Mouse (Mus musculus) heart, postnatal 25 days (tissue): ENCODE measurements at regions not wholly inside any gene's neighbourhood (a gene's known extent, or its start where the extent isn't known, plus 50 kb on each side); places are given as distances from the start of the nearest gene placed in this dataset.
"Not testable (repeated sequence)": the region's sequence is repeated elsewhere in the genome, so short reads cannot be mapped to it uniquely, and the experiment has no call there.

Experiments
- DNase-seq: peaks from one replicate; pipeline ENCODE4 v3.0.0; 2022; ENCODE audit warnings: low spot score
- intact Hi-C: fragments of 180-260 bp; cut with DNase I; formaldehyde crosslinking; loops from one replicate; pipeline ENCODE4 v1.15.1; 2025

DNA sequence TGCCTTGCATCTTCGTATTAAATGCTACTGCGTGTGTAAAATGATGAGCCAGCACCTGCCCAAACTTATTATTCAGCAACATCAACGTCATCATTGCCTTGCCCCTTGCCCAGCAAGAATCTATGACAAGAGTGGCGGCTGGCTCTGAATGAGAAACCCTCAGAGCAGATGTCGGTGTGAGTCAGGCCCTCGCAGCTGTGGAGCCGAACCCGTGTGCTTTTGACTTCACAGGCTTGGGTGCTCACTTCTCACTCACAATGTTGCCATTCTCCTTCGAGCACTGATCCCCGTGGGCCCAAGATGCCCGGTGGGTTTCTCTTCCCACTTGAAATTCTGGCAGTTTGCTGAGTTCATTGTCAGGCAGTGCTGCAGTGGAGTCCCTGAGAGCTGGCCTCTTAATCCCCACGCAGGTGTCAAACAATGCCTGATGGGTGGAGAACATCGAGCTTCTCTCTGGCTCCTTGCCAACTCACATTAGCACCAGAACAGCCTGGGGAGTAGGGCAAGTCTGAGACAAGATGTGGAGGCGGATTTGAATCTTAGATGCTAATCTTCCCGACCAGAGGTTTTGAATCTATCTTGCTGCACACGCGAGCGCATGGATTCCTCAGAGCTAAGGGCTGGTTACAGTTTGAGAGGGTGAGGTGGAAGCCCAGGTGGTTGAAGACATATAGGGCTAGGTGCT, 202.0 kb downstream of the Nuak1 start:
- no peak for DNase-seq
- intact Hi-C loops: no loop called here

DNA sequence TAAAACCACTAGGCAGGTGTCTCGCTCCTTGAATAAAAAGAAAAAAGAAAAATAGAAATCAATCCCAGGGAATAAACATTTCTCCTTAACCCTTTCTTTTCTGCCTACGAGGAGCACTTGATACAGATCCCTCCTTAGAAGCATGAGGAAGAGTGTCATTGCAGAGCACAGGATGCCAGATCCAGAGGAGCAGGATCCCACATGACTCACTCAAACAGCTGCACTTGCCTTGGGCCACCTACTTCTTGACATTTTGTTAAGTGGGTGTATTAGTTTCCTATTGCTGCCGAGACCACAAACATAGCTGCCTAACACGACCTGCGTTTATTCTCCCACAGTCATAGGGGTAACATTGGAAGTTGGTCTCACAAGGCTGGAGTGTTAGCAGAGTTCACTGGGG, 197.1 kb downstream of the Nuak1 start:
- intact Hi-C loops: no loop called here
- no peak for DNase-seq

DNA sequence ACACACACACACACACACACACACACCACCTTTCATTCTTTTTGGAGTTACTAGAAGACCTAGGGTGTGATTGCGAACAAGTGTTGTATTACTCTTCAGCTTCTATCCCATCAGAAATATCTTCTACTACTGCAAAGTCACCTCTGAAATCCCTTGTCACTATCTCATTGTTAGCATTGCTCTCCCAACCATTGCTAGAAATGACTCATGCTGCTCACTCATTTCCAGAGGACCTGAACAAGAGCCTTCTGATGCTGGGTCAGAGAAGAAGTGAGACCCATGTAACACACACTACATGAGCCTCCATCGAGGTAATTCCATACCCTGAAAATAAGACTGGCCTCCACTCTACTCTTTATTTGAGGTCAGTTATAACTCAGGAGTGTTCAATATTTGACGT, 191.1 kb downstream of the Nuak1 start:
- DNase-seq: no peak
- intact Hi-C loops: no loop called here

DNA sequence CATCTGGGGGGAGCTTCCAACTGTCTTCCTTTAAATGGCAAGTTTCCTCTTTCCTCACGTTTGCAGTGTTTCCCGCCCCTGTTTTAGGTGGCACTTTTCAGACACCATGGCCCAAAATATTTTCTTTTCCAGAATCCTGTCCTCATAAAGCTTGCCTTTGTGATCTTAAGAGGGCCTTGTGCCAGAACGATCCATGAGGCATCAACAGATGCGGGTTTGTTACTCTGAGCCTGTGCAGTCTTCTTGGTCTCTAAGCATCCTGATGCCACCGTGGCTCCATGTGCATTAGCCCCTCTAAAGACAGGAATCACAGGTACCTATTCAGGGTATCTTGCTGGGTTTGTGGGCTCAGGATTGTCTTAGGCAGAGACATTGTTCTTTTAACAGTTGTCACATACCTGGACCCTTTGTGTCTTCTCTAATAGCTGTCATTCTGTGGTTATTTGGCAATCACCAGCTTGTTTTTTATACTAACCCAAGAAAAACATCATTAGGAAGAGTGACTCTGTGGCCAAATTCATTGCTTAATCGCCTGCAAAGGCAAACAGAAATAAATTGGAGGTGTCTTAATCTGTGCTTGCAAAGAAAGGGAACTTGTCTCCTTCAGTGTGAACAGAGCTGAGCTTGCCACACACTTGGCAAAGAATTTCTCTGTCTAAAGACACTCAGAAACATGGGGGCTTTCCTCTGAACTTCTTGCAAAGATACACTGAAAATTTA, 179.3 kb downstream of the Nuak1 start:
- intact Hi-C loops: no loop called here
- no peak for DNase-seq

DNA sequence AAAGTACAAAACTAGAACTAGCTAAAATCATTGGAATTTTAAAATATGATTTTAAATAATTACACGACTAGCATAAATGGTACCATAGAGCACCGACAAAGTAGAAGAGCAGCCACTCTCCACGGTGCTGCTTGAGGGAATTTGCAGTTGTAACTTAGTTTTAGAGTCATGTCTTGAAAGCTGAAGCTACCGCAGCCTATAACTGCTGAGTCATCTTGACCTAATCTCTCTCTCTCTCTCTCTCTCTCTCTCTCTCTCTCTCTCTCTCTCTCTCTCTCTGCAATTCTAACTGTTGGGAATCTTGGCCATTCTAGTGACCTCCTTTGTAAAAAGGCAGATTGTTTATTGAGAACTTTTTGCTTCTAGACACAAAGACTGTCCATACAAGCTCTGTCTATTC, 177.5 kb downstream of the Nuak1 start:
- intact Hi-C loops: no loop called here

DNA sequence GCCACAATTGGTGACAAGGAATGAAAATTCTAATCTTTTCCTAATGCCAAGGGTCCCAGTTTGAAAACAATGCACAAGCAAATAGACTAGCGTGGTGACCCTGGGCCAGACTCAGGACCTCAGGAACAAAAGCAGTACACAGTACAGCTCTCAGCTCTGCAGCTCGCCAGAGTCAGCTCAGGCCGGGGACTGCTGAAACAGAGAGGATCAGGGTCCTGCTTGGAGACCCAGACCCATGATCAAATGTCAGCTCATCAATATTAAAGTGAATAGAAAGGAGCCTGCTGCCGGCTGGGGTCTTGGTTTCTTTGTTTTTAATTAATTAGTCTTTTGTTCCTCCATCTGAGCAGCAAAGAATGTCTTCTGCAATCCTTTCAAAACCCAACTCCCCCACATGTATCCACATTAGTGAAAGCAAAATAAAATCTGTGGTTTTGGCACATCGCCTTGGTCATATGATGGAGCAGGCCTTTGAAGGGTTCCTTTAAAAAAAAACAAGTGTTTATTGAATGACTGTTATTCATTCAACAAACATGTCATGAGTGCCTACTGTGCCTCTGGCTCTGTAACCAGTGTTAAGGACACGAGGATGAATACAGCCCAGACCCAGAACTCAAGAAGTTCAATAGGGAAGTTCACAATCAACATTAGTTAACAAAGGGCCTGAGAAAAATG, 154.4 kb downstream of the Nuak1 start:
- no peak for DNase-seq
- intact Hi-C loops: no loop called here

More for the DNA sequence above, 177.5 kb downstream of the Nuak1 start:
- no peak for DNase-seq

DNA sequence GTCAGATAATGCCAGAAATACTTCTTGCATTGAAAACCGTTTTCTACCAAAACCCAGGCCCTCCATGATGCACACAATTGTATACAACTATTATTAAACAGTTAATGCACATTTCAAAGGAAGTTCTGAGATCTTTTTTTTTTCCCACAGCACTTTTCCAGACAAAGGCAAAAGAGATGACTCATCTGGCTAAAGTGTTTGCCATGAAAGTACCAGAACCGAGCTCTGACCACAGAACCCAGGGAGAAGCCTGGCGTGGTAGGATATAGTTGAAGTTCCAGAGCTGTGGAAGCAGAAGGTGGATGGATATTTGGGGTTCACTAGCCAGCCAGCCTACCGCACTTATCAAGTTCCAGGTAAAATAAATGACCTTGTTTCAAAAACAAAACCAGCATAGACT, 146.0 kb downstream of the Nuak1 start:
- intact Hi-C loops: no loop called here
- DNase-seq: no peak

DNA sequence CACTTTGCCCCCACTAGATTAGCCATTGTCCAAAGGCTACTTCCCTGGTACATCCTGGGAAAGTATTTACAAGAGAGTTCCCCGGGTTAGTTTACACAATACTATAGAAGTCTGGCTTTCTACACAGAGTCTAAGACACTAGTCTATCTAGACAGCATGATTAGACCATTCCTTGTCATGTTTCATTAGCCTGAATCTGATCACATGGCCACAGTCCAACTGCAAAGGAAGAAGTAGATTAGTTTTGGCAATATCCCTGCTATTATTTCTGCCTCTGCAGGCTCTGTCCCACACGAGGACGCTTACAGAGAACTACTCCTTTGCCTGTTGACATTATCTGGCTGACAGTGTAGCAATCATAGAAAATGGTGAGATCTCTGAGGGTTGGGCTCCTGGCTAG, 144.2 kb downstream of the Nuak1 start:
- intact Hi-C loops: no loop called here
- no peak for DNase-seq

DNA sequence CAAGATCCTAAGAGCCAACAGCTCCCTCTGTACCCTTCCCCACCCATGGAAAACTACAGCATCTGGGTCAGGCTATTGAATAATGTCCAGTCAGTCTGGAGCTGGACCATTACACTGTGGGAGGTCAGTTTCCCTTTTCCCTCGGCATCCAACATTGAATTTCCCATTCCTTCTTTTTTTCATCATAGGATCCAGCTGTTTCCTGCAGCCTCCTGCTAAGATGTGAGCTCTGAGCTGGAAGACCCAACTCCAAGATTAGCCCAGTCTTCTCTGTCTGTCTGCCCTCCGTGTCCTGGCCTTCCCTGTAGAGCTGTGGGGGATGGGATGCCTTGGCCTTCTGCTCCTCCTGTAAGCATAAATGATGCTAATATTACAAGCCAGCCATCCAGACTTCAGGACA, 138.8 kb downstream of the Nuak1 start:
- DNase-seq: peak; percentile 1
- intact Hi-C loops: no loop called here

DNA sequence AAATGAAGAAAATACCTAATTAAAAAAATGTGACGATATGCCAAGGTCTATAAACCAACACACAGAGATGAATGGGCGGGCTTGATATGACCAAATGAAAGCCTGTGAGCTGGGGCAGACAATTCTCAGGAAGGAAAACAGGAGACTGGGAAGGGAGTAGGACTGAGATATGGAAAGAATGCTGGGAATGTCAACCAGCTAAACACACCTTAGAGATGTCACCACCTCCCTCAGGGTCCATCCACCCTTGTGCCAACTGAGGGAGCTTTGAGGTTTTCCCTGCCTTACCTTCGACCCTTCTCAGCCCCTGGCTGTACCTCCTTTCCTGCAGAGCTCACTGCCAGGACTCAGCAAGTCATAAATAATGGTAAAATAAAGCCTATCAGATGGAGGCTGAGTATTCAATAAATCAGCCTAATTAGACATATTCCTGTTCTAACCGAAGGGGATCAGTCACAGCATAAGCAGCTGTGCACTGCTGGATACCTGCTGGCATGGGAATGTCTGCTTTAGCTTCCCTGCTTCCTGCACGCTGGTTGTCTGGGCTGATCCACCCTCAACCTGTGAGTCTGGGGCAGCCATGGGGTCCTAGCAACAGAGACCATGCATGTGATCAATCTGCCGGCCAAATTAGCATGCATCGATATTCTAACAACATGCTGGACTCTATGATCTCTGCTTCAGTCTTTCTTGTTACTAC, 137.4 kb downstream of the Nuak1 start:
- DNase-seq: no peak
- intact Hi-C loops: no loop called here

DNA sequence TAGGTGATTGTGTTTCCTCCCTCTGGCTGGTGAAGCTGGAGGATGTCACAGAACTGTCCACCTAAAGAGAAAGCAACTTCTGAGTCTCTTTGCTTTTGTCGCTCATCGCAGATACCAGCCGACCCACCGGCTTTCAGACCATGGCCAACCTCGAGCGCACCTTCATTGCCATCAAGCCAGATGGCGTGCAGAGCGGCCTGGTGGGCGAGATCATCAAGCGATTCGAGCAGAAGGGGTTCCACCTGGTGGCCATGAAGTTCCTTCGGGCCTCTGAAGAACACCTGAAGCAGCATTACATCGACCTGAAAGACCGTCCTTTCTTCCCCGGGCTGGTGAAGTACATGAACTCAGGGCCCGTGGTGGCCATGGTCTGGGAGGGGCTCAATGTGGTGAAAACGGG, 131.7 kb downstream of the Nuak1 start:
- DNase-seq, intact Hi-C loops: not testable (repeated sequence)

DNA sequence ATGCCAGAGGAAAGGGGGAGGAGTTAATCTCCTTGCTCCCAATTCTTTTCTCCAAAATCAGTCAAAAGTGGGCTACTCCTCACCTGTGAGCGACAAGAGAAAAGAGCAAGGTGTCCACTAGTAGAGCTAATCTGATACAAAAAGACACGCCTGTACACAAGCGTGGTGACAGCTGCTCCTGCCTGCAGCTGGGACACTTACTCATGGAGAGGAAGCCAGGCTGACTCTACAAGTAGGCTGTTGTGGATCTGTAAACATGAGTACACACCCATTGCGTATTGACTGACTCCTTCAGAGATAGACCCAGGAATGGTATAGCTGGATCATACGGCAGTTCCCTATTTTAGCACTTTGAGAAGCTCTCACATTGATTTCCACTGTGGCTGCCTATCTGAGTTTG, 129.7 kb downstream of the Nuak1 start:
- intact Hi-C loops: no loop called here
- no peak for DNase-seq

DNA sequence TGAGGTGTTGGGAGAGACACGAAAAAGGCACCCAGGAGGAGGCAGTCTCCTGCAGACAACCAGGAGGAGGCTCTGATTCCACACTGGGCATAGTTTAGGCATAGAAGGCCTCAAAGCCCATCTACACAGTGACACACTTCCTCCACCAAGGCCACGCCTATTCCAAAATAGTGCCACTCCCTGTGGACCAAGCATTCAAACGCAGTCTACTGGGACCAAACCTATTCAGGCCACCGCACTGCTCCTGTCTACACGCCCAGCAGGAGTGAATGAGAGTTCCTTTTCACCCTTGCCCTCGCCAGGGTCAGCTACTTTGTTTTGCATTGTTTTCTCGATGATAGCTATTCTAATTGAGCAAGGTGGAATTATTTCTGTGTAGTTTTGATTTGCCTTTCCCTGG, 127.7 kb downstream of the Nuak1 start:
- intact Hi-C loops: no loop called here
- DNase-seq: no peak

DNA sequence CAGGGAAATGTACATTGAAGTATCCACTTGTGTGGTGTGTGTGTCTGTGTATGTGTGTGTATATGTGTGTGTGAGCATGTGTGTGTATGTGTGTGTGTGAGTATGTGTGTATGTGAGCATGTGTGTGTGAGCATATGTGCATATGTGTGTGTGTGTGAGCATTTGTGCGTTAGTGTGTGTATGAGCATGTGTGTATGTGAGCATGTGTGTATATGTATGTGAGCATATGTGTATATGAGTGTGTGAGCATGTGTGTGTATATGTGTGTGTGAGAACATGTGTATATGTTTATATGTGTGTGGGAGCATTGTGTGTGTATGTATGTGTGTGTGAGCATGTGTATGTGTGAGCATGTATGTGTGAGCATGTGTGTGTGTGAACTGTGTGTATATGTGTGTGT, 123.5 kb downstream of the Nuak1 start:
- intact Hi-C loops: no loop called here
- no peak for DNase-seq

DNA sequence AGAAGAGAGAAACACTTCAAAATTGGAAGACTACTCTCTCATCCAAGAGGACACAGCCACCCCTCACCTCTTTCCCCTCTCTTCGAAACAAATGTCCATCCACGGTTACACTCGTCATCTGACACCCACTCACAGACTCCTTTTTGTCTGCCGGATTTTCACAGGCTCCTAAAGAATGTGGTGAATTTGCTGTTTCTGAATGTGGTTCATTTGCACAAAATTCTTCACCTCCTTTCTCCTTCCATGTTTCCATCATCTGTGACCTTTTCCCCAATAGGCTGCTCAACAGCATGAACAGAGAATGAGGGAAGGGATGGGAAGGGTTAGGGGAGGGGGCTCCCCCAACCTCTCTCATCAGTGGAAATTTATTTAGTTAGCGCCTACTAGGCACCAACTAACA, 122.4 kb downstream of the Nuak1 start:
- intact Hi-C loops: no loop called here
- DNase-seq: no peak
